Mouse (Mus musculus): ENCODE measurements around the gene Apoa1. TPM values are rescaled to one million over a fixed set of nuclear protein-coding genes. Genes with fewer than 3 reads are reported as not detected.

Gene Apoa1
- polyA plus RNA-seq (2016; fragmentation: Nextera tagmentation; extraction: Ambion mirVana), result 2.5 and 3.2 TPM in 2 replicates

DNA sequence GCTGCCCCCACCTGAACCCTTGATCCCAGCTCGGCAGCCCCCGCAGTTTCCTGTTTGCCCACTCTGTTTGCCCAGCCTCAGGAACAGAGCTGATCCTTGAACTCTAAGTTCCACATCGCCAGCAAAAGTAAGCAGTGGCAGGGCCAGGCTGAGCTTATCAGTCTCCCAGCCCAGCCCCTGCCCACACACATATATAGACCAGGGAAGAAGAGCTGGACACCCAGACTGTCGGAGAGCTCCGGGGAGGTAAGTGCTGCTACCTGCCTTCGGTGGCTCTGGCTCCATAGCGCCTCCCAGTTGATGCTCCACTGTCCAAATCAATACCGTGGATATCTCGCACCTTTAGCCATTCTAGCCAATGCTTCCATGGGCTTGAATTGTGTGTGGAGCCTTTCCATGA, at the start of gene Apoa1:
Gene Apoa1 (plus strand): TSS at position 90 of the 400 bp plus-strand sequence.
- H3K4me3 ChIP-seq (replicated peaks), result no peak within 1 kb of the TSS
- H3K4me2 ChIP-seq, result peak within 1 kb of the TSS; percentile 82; the same call in 1 of the 2 replicates
- peaks cover 7% of the 10 kb centered on the region for H3K4me1 ChIP-seq (replicated peaks)
- 71% methylated on average over 9 of the region's 9 CpGs for WGBS
- H3K9ac ChIP-seq (replicated peaks), result no peak within 1 kb of the TSS
- 0 out of 2 replicates have a peak, but pooled peaks have one; percentile 34 for ATAC-seq (ENCODE audit: insufficient number of reproducible peaks, insufficient read depth, low FRiP score, low TSS enrichment, low read depth)
- peaks cover 6% of the 10 kb centered on the region; the same call in 1 of the 2 replicates for H3K36me3 ChIP-seq
- peaks cover 13% of the 10 kb centered on the region; the same call in 1 of the 2 replicates for H3K27me3 ChIP-seq
- H3K27ac ChIP-seq, result no peak within 1 kb of the TSS
- H3K9me3 ChIP-seq, result no peaks in the 10 kb centered on the region

DNA sequence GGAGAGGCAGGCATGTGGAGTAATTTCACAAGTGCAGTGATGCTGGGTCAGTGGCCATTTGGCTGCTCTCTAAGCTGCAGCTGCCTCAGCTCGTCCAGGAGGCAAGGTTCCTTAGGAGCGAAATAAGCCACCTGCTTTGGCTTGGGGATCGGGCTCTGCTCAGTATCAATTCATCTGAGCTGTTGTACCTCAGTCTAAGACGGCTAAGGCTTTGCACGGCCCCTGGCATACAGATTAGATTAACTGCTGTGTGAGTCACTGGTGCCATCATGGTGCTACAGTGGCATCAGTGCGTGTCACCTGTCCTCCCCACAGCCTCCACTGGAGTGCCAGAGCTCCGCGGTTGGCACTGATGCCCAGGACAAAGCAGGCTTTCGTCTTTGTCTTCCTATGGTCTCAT, 49.8 kb upstream of the Apoa1 start:
- H3K4me3 ChIP-seq (replicated peaks), result no peak overlapping the region
- no peak overlapping the region for H3K27ac ChIP-seq
- H3K27me3 ChIP-seq, result no peaks in the 10 kb centered on the region
- H3K4me2 ChIP-seq, result no peak overlapping the region
- peaks cover 16% of the 10 kb centered on the region; the same call in 1 of the 2 replicates for H3K36me3 ChIP-seq
- H3K4me1 ChIP-seq (replicated peaks), result 0 out of 2 replicates have a peak, but pooled peaks cover 8% of the 10 kb centered on the region
- WGBS, result 89% methylated on average over 9 of the region's 9 CpGs
- ATAC-seq (ENCODE audit: insufficient number of reproducible peaks, insufficient read depth, low FRiP score, low TSS enrichment, low read depth), result no peak
- no peak overlapping the region for H3K9ac ChIP-seq (replicated peaks)
- no peaks in the 10 kb centered on the region for H3K9me3 ChIP-seq

DNA sequence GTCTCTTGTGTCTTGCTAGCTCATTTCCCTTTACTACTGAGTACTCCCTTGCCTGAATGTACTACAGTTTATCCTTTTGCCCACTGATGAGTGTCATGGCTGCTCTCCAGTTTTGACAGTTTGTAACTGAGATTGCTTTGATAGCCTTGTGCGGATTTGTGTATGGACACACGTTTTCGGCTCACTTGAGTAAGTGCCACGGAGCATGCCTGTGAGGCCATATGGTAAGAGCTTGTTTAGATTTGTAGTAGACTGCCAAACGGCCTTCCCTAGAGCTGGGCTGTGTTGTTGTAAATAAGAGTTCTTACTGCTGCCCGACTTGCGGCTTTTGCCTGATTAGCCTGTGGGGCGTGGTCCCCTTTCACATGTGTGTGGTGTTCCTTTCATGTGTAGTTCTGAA, 47.1 kb upstream of the Apoa1 start:
- Histone ChIP-seq H3K9ac (replicated peaks) (no peak overlapping the region), H3K36me3 (peaks cover 21% of the 10 kb centered on the region; the same call in 1 of the 2 replicates), H3K9me3 (no peaks in the 10 kb centered on the region), H3K27ac (no peak overlapping the region), H3K4me2 (no peak overlapping the region), H3K4me1 (replicated peaks) (0 out of 2 replicates have a peak, but pooled peaks cover 3% of the 10 kb centered on the region), H3K4me3 (replicated peaks) (no peak overlapping the region), H3K27me3 (no peaks in the 10 kb centered on the region)
- ATAC-seq (ENCODE audit: insufficient number of reproducible peaks, insufficient read depth, low FRiP score, low TSS enrichment, low read depth), result no peak
- WGBS, result 74% methylated on average over 8 of the region's 8 CpGs

DNA sequence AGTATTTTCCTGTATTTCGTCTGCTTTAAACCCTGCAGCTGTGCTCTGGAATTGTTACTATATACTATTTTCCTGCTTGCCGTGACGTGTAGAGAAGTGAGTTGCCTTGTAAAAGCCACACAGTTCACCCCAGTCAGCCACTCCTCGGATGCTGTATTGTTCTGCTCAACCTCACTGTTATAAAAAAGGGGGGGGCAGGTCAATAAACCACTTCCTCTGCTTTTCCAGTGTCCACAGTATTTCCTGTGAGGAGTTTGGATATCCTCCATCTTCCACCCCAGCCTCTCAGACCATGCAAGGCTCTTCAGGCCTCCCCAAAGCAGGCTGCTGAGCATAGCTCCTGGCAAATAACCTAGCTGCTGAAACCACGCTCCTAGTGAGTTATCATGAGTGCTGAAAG, 43.8 kb upstream of the Apoa1 start:
- Histone ChIP-seq H3K4me1 (replicated peaks) (0 out of 2 replicates have a peak, but pooled peaks cover 7% of the 10 kb centered on the region), H3K36me3 (peaks cover 5% of the 10 kb centered on the region; the same call in 1 of the 2 replicates), H3K27me3 (no peaks in the 10 kb centered on the region), H3K4me3 (replicated peaks) (no peak overlapping the region), H3K9me3 (no peaks in the 10 kb centered on the region), H3K27ac (peak overlapping the region; percentile 57), H3K9ac (replicated peaks) (no peak overlapping the region), H3K4me2 (no peak overlapping the region)
- WGBS, result 46% methylated on average over 5 of the region's 5 CpGs
- ATAC-seq (ENCODE audit: insufficient number of reproducible peaks, insufficient read depth, low FRiP score, low TSS enrichment, low read depth), result no peak

DNA sequence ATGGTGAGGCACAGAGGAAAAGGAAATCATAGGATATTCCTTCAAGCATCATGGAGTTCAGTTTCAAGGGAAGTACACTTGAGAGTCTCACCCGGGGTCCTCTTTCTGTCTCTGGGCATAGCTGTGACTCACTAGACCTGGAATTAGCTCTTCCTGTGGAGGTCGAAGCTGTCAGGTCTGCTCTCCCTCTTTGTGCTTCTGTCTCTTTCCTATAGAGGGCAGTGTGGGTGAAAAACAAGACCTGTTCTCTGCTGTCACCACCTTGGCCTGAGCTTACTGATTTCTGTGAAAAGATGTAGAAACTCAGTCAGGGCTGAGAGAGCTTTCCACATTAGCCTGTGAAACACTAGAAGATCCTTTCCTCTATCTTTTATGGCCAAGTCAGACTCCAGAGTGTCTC, 43.2 kb upstream of the Apoa1 start:
- no peaks in the 10 kb centered on the region for H3K9me3 ChIP-seq
- H3K4me1 ChIP-seq (replicated peaks), result 0 out of 2 replicates have a peak, but pooled peaks cover 7% of the 10 kb centered on the region
- H3K27ac ChIP-seq, result peak overlapping the region; percentile 57
- no peak overlapping the region for H3K9ac ChIP-seq (replicated peaks)
- H3K4me2 ChIP-seq, result no peak overlapping the region
- no peaks in the 10 kb centered on the region for H3K27me3 ChIP-seq
- H3K4me3 ChIP-seq (replicated peaks), result no peak overlapping the region
- peaks cover 5% of the 10 kb centered on the region; the same call in 1 of the 2 replicates for H3K36me3 ChIP-seq
- ATAC-seq (ENCODE audit: insufficient number of reproducible peaks, insufficient read depth, low FRiP score, low TSS enrichment, low read depth), result no peak
- 43% methylated on average over 2 of the region's 2 CpGs for WGBS

DNA sequence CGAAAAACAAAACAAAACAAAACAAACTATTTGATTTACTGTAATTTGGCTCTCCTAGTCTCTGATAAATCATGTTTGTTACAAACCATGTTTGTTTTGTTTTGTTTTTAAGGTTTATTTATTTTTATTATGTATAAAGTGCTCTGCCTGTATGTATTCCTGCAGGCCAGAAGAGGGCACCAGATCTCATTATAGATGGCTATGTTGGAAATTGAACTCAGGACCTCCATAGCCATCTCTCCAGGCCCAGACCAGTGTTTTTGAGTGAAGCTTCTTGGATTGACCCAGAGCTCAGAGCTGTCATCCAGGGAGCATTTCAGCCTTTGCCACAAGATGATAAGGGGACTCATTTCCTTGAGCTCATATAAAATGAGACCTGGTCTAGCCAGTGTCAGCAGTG, 42.0 kb upstream of the Apoa1 start:
- no peak overlapping the region for H3K4me3 ChIP-seq (replicated peaks)
- no peak overlapping the region for H3K4me2 ChIP-seq
- peaks cover 5% of the 10 kb centered on the region; the same call in 1 of the 2 replicates for H3K36me3 ChIP-seq
- 86% methylated on average over 1 of the region's 1 CpGs for WGBS
- H3K9me3 ChIP-seq, result no peaks in the 10 kb centered on the region
- no peak overlapping the region for H3K27ac ChIP-seq
- no peak for ATAC-seq (ENCODE audit: insufficient number of reproducible peaks, insufficient read depth, low FRiP score, low TSS enrichment, low read depth)
- H3K27me3 ChIP-seq, result no peaks in the 10 kb centered on the region
- H3K4me1 ChIP-seq (replicated peaks), result 0 out of 2 replicates have a peak, but pooled peaks cover 7% of the 10 kb centered on the region
- no peak overlapping the region for H3K9ac ChIP-seq (replicated peaks)

DNA sequence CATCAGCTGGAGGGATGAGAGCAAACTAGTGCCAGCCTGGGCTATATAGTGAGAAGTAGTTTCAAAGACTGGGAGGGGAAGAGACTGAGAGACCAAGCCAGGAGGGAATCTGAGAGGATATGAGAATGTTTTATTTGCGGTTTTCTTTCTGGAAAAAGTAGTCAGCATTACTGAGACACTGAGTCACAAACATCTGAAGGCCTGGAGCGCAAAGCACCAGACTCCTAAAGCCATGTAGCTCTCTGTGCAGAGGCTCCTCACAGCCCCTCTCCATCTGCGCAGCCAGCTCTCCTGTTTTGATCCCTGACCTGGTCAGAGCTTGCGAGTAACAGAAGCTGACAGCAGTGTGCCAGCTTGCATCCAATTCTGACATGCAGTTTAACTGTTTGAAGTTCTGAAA, 40.0 kb upstream of the Apoa1 start:
- H3K27me3 ChIP-seq, result no peaks in the 10 kb centered on the region

DNA sequence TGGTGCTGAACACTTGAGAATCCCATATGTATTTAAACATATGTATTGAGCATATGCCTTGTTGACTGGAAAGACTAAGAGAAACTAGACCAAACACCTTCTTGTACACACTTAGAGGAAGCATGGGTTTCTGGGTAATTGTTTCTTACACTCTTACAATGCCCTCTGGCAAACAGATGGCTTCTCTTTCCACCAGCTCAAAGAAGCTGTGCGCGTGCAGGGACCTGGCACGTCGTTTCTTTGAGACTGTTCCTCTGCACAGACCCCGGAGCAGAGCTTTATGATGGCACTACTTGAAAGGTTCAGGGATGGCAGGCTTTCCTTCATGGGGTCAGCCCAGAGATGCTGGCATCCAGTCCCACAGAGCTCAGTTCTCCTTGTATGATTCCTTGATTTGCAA, 39.4 kb upstream of the Apoa1 start:
- Histone ChIP-seq H3K27ac (0 out of 2 replicates have a peak overlapping the region, but pooled peaks have one; percentile 41), H3K9me3 (no peaks in the 10 kb centered on the region), H3K4me2 (no peak overlapping the region), H3K4me3 (replicated peaks) (no peak overlapping the region), H3K4me1 (replicated peaks) (0 out of 2 replicates have a peak, but pooled peaks cover 5% of the 10 kb centered on the region), H3K9ac (replicated peaks) (no peak overlapping the region), H3K27me3 (no peaks in the 10 kb centered on the region), H3K36me3 (peaks cover 11% of the 10 kb centered on the region; the same call in 1 of the 2 replicates)
- 32% methylated on average over 5 of the region's 5 CpGs for WGBS
- ATAC-seq (ENCODE audit: insufficient number of reproducible peaks, insufficient read depth, low FRiP score, low TSS enrichment, low read depth), result no peak

More for the DNA sequence above, 40.0 kb upstream of the Apoa1 start:
- ATAC-seq (ENCODE audit: insufficient number of reproducible peaks, insufficient read depth, low FRiP score, low TSS enrichment, low read depth), result no peak
- H3K9ac ChIP-seq (replicated peaks), result no peak overlapping the region
- 76% methylated on average over 4 of the region's 4 CpGs for WGBS
- no peak overlapping the region for H3K4me3 ChIP-seq (replicated peaks)
- H3K27ac ChIP-seq, result no peak overlapping the region
- H3K9me3 ChIP-seq, result no peaks in the 10 kb centered on the region
- 0 out of 2 replicates have a peak, but pooled peaks cover 7% of the 10 kb centered on the region for H3K4me1 ChIP-seq (replicated peaks)
- H3K4me2 ChIP-seq, result no peak overlapping the region
- peaks cover 5% of the 10 kb centered on the region; the same call in 1 of the 2 replicates for H3K36me3 ChIP-seq

DNA sequence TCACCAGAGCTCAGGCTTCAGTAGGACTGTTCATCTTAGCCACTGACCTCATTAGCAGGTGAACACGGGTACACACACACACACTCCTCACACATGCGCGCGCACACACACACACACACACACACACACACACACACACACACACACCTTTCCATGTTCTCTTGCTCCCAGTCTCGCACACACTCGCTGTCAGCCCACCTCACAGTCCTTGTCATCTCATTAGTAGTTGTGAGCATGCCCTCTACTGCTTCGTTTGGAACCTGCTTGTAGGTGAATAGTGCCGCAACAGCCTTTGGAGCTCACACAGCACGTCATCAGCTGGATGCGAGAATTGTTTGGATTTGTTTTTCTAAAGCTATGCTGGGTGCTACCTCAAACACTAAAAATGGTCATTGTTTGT, 39.0 kb upstream of the Apoa1 start:
- 79% methylated on average over 10 of the region's 10 CpGs for WGBS
- H3K4me1 ChIP-seq (replicated peaks), result 0 out of 2 replicates have a peak, but pooled peaks cover 4% of the 10 kb centered on the region
- peaks cover 15% of the 10 kb centered on the region; the same call in 1 of the 2 replicates for H3K36me3 ChIP-seq
- ATAC-seq (ENCODE audit: insufficient number of reproducible peaks, insufficient read depth, low FRiP score, low TSS enrichment, low read depth), result no peak
- no peak overlapping the region for H3K27ac ChIP-seq
- H3K9ac ChIP-seq (replicated peaks), result no peak overlapping the region
- H3K4me2 ChIP-seq, result no peak overlapping the region
- H3K27me3 ChIP-seq, result no peaks in the 10 kb centered on the region
- no peak overlapping the region for H3K4me3 ChIP-seq (replicated peaks)
- H3K9me3 ChIP-seq, result no peaks in the 10 kb centered on the region

DNA sequence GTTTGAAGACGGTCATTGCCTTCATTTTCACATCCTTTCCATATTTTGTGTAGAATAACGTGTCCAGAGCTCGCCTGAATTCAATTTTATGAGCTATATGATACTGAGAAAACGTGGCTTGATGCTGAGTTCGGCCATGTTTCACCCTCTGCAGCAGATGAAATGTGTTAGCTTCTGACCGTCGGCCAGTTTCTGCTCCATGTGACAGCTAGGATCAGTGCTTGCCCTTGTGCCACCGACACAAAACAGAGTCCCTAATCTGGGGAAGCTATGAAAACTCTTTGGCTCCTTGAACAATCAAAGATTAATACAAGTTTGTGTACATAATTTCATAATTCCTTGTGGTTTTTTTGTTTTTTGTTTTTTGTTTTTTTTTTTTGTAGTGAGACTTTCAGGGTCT, 37.1 kb upstream of the Apoa1 start:
- no peaks in the 10 kb centered on the region for H3K9me3 ChIP-seq
- no peak overlapping the region for H3K4me2 ChIP-seq
- H3K27me3 ChIP-seq, result no peaks in the 10 kb centered on the region
- H3K9ac ChIP-seq (replicated peaks), result no peak overlapping the region
- 61% methylated on average over 8 of the region's 8 CpGs for WGBS
- H3K4me1 ChIP-seq (replicated peaks), result 0 out of 2 replicates have a peak, but pooled peaks cover 4% of the 10 kb centered on the region
- ATAC-seq (ENCODE audit: insufficient number of reproducible peaks, insufficient read depth, low FRiP score, low TSS enrichment, low read depth), result no peak
- H3K4me3 ChIP-seq (replicated peaks), result no peak overlapping the region
- H3K27ac ChIP-seq, result 0 out of 2 replicates have a peak overlapping the region, but pooled peaks have one; percentile 12
- peaks cover 29% of the 10 kb centered on the region for H3K36me3 ChIP-seq

DNA sequence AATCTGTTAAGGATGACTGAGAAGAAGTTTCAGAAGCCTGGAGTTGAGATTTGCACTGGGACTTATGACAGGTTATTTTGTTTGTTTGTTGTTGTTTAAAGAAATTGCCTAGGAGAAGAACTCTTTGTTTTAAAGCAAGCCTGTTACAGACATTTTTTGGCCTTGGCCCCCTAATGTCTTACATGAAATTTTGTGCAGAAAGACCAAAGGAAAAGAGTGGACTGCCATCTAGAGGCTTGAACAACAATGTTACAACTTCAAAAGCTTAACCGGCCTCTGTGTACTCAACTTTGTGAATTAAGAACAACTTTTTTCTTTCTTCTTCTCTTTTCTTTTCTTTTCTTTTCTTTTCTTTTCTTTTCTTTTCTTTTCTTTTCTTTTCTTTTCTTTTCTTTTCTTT, 36.7 kb upstream of the Apoa1 start:
- H3K27ac ChIP-seq, result no peak overlapping the region
- H3K36me3 ChIP-seq, result peaks cover 30% of the 10 kb centered on the region
- no peak for ATAC-seq (ENCODE audit: insufficient number of reproducible peaks, insufficient read depth, low FRiP score, low TSS enrichment, low read depth)
- no peak overlapping the region for H3K4me3 ChIP-seq (replicated peaks)
- 50% methylated on average over 1 of the region's 1 CpGs for WGBS
- no peaks in the 10 kb centered on the region for H3K27me3 ChIP-seq
- H3K4me1 ChIP-seq (replicated peaks), result 0 out of 2 replicates have a peak, but pooled peaks cover 4% of the 10 kb centered on the region
- H3K9ac ChIP-seq (replicated peaks), result no peak overlapping the region
- no peak overlapping the region for H3K4me2 ChIP-seq
- H3K9me3 ChIP-seq, result no peaks in the 10 kb centered on the region

All from limb, embryonic 12.5 days (tissue).